Mouse (Mus musculus): ENCODE data around the gene Pom121l2.
A peak's percentile ranks its signal among the peaks of the same experiment; 100 is the strongest.

Gene Pom121l2

GRCm38 (mm10) chr13:21980981-21981802 lies at the start of gene Pom121l2:
Gene Pom121l2 (plus strand): TSS chr13:21981194.
- peak; percentile 11 for DNase-seq

GRCm38 (mm10) chr13:21931740-21932139 lies 49.3 kb upstream of the Pom121l2 start:
- no peak for DNase-seq

- peak; percentile 63 for DNase-seq
Observed at GRCm38 (mm10) chr13:21933626-21934548, 47.1 kb upstream of the Pom121l2 start.

- DNase-seq, result peak; percentile 86
Observed at GRCm38 (mm10) chr13:21934982-21935791, 45.8 kb upstream of the Pom121l2 start.

- peak; percentile 45 for DNase-seq
Observed at GRCm38 (mm10) chr13:21935833-21936232, 45.2 kb upstream of the Pom121l2 start.

GRCm38 (mm10) chr13:21936968-21937367 lies 44.0 kb upstream of the Pom121l2 start:
- peak; percentile 92 for DNase-seq

GRCm38 (mm10) chr13:21940213-21940612 lies 40.8 kb upstream of the Pom121l2 start:
- peak; percentile 90 for DNase-seq

- peak; percentile 84 for DNase-seq
Observed at GRCm38 (mm10) chr13:21940811-21941321, 40.1 kb upstream of the Pom121l2 start.

GRCm38 (mm10) chr13:21943644-21944043 lies 37.4 kb upstream of the Pom121l2 start:
- no peak for DNase-seq

GRCm38 (mm10) chr13:21944592-21944925 lies 36.4 kb upstream of the Pom121l2 start:
- DNase-seq, result no peak

- peak; percentile 80 for DNase-seq
Observed at GRCm38 (mm10) chr13:21944926-21945740, 35.9 kb upstream of the Pom121l2 start, which contains the start of gene Zfp184. Gene Zfp184 (plus strand): TSS chr13:21945094.

- DNase-seq, result no peak
Observed at GRCm38 (mm10) chr13:21969269-21969668, 11.7 kb upstream of the Pom121l2 start.

GRCm38 (mm10) chr13:21969816-21970215 lies 11.2 kb upstream of the Pom121l2 start:
- no peak for DNase-seq

GRCm38 (mm10) chr13:21971641-21972040 lies 9.4 kb upstream of the Pom121l2 start:
- no peak for DNase-seq

- DNase-seq, result peak; percentile 91
Observed at GRCm38 (mm10) chr13:21974221-21974725, 6.7 kb upstream of the Pom121l2 start.

- peak; percentile 80 for DNase-seq
Observed at GRCm38 (mm10) chr13:21974726-21975473, 6.1 kb upstream of the Pom121l2 start.

GRCm38 (mm10) chr13:21981803-21982193 lies 804 bp downstream of the Pom121l2 start:
- no peak for DNase-seq

GRCm38 (mm10) chr13:21984486-21984885 lies 3.5 kb downstream of the Pom121l2 start:
- DNase-seq, result no peak

GRCm38 (mm10) chr13:21992550-21992949 lies 11.6 kb downstream of the Pom121l2 start:
- DNase-seq, result no peak

GRCm38 (mm10) chr13:21993957-21994738 lies 13.2 kb downstream of the Pom121l2 start:
- DNase-seq, result peak; percentile 77
